8 mouse cellular contexts compared by ENCODE assay signal in the genomic region with DNA sequence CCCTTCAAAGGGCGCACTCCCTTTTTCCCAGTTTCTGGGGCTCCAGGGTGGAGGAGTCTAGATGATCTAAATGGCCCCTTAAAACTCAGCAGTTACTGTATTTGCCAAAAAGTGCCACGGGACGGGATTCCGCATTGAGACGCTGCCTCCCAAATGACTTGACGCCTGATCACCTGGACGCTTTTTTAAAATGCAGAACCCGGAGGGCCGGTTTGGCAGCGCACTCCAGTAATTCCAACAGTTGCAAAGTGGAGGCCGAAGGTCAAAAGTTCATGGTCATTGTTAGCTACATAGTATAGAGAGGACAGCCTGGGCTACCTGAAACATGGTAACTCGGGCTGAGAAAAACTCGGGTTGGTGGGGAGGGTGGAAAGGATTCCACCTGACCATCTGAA. TPM values are rescaled to one million over a fixed set of nuclear protein-coding genes. Genes with fewer than 3 reads are reported as not detected.
A peak's percentile ranks its signal among the peaks of the same experiment; 100 is the strongest.
DNase-seq lines count a peak whose midpoint lies in the region; ATAC-seq and TF ChIP-seq lines count a peak whose summit lies in the region.

No protein-coding gene starts in this region.

- peaks cover 33% of the 10 kb centered on the region for H3K36me3 ChIP-seq in lung, embryonic 14.5 days (ENCODE audit: insufficient read depth)
- H3K36me3 ChIP-seq in embryonic facial prominence, embryonic 13.5 days, result peaks cover 15% of the 10 kb centered on the region
- H3K36me3 ChIP-seq in limb, embryonic 10.5 days, result peaks cover 33% of the 10 kb centered on the region
- no peaks in the 10 kb centered on the region for H3K36me3 ChIP-seq in neural tube, embryonic 15.5 days

- 1% methylated on average over 13 of the region's 13 CpGs for WGBS in lung, embryonic 14.5 days
- 1% methylated on average over 13 of the region's 13 CpGs for WGBS in lung, adult 2 months
- WGBS in embryonic facial prominence, embryonic 13.5 days, result 2% methylated on average over 13 of the region's 13 CpGs
- 3% methylated on average over 13 of the region's 13 CpGs for WGBS in limb, embryonic 10.5 days
- 3% methylated on average over 13 of the region's 13 CpGs for WGBS in neural tube, embryonic 15.5 days

- TF ChIP-seq POLR2A in lung, adult 2 months (IDR thresholded peaks at IDR 0.05; ENCODE audit: borderline replicate concordance, extremely low read depth, low read depth, low read length), result no peak

- ATAC-seq in lung, embryonic 14.5 days (ENCODE audit: insufficient read depth), result peak; percentile 22; the same call in 1 of the 2 replicates
- ATAC-seq in embryonic facial prominence, embryonic 13.5 days (ENCODE audit: insufficient number of reproducible peaks, insufficient read depth, low FRiP score, low TSS enrichment, low read depth), result no peak
- no peak for ATAC-seq in neural tube, embryonic 15.5 days (ENCODE audit: low FRiP score)

- H3K27ac ChIP-seq in lung, embryonic 14.5 days (ENCODE audit: low read depth), result peak overlapping the region; percentile 73
- no peak overlapping the region for H3K27ac ChIP-seq in embryonic facial prominence, embryonic 13.5 days
- peak overlapping the region; percentile 84 for H3K27ac ChIP-seq in limb, embryonic 10.5 days
- no peak overlapping the region for H3K27ac ChIP-seq in neural tube, embryonic 15.5 days (replicated peaks)

- H3K4me1 ChIP-seq in lung, embryonic 14.5 days (ENCODE audit: insufficient read depth), result 0 out of 2 replicates have a peak, but pooled peaks cover 3% of the 10 kb centered on the region
- peaks cover 2% of the 10 kb centered on the region; the same call in 1 of the 2 replicates for H3K4me1 ChIP-seq in lung, adult 2 months (ENCODE audit: control insufficient read depth, insufficient read depth, low read length)
- peaks cover 16% of the 10 kb centered on the region for H3K4me1 ChIP-seq in embryonic facial prominence, embryonic 13.5 days
- peaks cover 19% of the 10 kb centered on the region for H3K4me1 ChIP-seq in limb, embryonic 10.5 days
- H3K4me1 ChIP-seq in neural tube, embryonic 15.5 days, result peaks cover 16% of the 10 kb centered on the region

- peak overlapping the region; percentile 70 for H3K9ac ChIP-seq in lung, embryonic 14.5 days
- peak overlapping the region; percentile 74 for H3K9ac ChIP-seq in embryonic facial prominence, embryonic 13.5 days
- H3K9ac ChIP-seq in neural tube, embryonic 15.5 days (replicated peaks), result no peak overlapping the region

- peak overlapping the region; percentile 75 for H3K4me3 ChIP-seq in lung, embryonic 14.5 days (ENCODE audit: low read depth, low read length)
- H3K4me3 ChIP-seq in lung, adult 2 months (replicated peaks; ENCODE audit: extremely low read depth, low read depth, low read length), result no peak overlapping the region
- H3K4me3 ChIP-seq in embryonic facial prominence, embryonic 13.5 days, result peak overlapping the region; percentile 68
- peak overlapping the region; percentile 77 for H3K4me3 ChIP-seq in limb, embryonic 10.5 days
- peak overlapping the region; percentile 43 for H3K4me3 ChIP-seq in neural tube, embryonic 15.5 days (replicated peaks)

- DNase-seq in lung, embryonic 14.5 days, result peak; percentile 66
- DNase-seq in lung, adult 2 months, result no peak
- no peak for DNase-seq in limb, embryonic 10.5 days (ENCODE audit: low spot score)
- no peak for DNase-seq in cerebellum, adult 11 months
- DNase-seq in layer of hippocampus, postnatal 14 days (ENCODE audit: low spot score in 2 of 2), result no peak
- DNase-seq in left cerebral cortex, adult 8-10 months (ENCODE audit: low spot score in 2 of 2), result no peak

- no peak for TF ChIP-seq CTCF in lung, embryonic 14.5 days (IDR thresholded peaks at IDR 0.05; ENCODE audit: low read depth)
- no peak for TF ChIP-seq CTCF in lung, adult 2 months (IDR thresholded peaks at IDR 0.05; ENCODE audit: insufficient read depth, low read length)

- no peaks in the 10 kb centered on the region for H3K27me3 ChIP-seq in lung, embryonic 14.5 days (ENCODE audit: insufficient read depth, low read length)
- no peaks in the 10 kb centered on the region for H3K27me3 ChIP-seq in embryonic facial prominence, embryonic 13.5 days
- H3K27me3 ChIP-seq in limb, embryonic 10.5 days (ENCODE audit: low read depth, poor library complexity, severe bottlenecking), result no peaks in the 10 kb centered on the region
- H3K27me3 ChIP-seq in neural tube, embryonic 15.5 days (replicated peaks), result no peaks in the 10 kb centered on the region

- no peaks in the 10 kb centered on the region for H3K9me3 ChIP-seq in lung, embryonic 14.5 days (ENCODE audit: low read depth, low read length)
- no peaks in the 10 kb centered on the region for H3K9me3 ChIP-seq in embryonic facial prominence, embryonic 13.5 days
- no peaks in the 10 kb centered on the region for H3K9me3 ChIP-seq in limb, embryonic 10.5 days (replicated peaks)
- no peaks in the 10 kb centered on the region for H3K9me3 ChIP-seq in neural tube, embryonic 15.5 days (replicated peaks)

- peak overlapping the region; percentile 81 for H3K4me2 ChIP-seq in lung, embryonic 14.5 days
- peak overlapping the region; percentile 76 for H3K4me2 ChIP-seq in embryonic facial prominence, embryonic 13.5 days
- peak overlapping the region; percentile 80 for H3K4me2 ChIP-seq in neural tube, embryonic 15.5 days

RNA-seq across cellular contexts. Expression of gene Iqgap3, which starts 0.5 kb away (rescaled TPM):
- polyA plus RNA-seq in lung, embryonic 14.5 days (2014; fragmentation: Nextera tagmentation; extraction: Ambion mirVana), result 31.2 and 32.5 TPM in 2 replicates
- 1.8 and 2.5 TPM in 2 replicates for polyA plus RNA-seq in lung, adult 2 months (2012; rRNA removed)
- polyA plus RNA-seq in embryonic facial prominence, embryonic 13.5 days (2015; fragmentation: Nextera tagmentation; extraction: Ambion mirVana), result 20.1 and 22.8 TPM in 2 replicates
- 23.1 and 26.7 TPM in 2 replicates for polyA plus RNA-seq in limb, embryonic 10.5 days (2016; fragmentation: Nextera tagmentation; extraction: Ambion mirVana)
- 2.8 and 4.9 TPM in 2 replicates for polyA plus RNA-seq in neural tube, embryonic 15.5 days (2015; fragmentation: Nextera tagmentation; extraction: Ambion mirVana)
- 1 to 10 TPM in 1 of 2 experiments, under 1 TPM in 1; 0.91 to 1.2 TPM for total RNA-seq in layer of hippocampus, postnatal 14 days (2021)
- 1 to 10 TPM in 1 of 4 experiments, under 1 TPM in 3; 0.28 to 1.2 (median 0.61) TPM for total RNA-seq in left cerebral cortex, adult 8-10 months (2022)

RNA-seq across cellular contexts. Expression of gene Ttc24, which starts 4.1 kb away (rescaled TPM):
- not detected in 2 replicates for polyA plus RNA-seq in lung, embryonic 14.5 days (2014; fragmentation: Nextera tagmentation; extraction: Ambion mirVana)
- not detected in 2 replicates for polyA plus RNA-seq in lung, adult 2 months (2012; rRNA removed)
- polyA plus RNA-seq in embryonic facial prominence, embryonic 13.5 days (2015; fragmentation: Nextera tagmentation; extraction: Ambion mirVana), result 0.11 and 0.19 TPM in 2 replicates
- polyA plus RNA-seq in limb, embryonic 10.5 days (2016; fragmentation: Nextera tagmentation; extraction: Ambion mirVana), result not detected in 2 replicates
- 0.38 TPM in 1 of 2 replicates, not detected in the other for polyA plus RNA-seq in neural tube, embryonic 15.5 days (2015; fragmentation: Nextera tagmentation; extraction: Ambion mirVana)
- total RNA-seq in layer of hippocampus, postnatal 14 days (2021), result not detected
- total RNA-seq in left cerebral cortex, adult 8-10 months (2022), result not detected

RNA-seq across cellular contexts. Expression of gene Naxe, which starts 23.9 kb away (rescaled TPM):
- 183 and 192 TPM in 2 replicates for polyA plus RNA-seq in lung, embryonic 14.5 days (2014; fragmentation: Nextera tagmentation; extraction: Ambion mirVana)
- 90.5 and 117 TPM in 2 replicates for polyA plus RNA-seq in lung, adult 2 months (2012; rRNA removed)
- polyA plus RNA-seq in embryonic facial prominence, embryonic 13.5 days (2015; fragmentation: Nextera tagmentation; extraction: Ambion mirVana), result 208 and 210 TPM in 2 replicates
- polyA plus RNA-seq in limb, embryonic 10.5 days (2016; fragmentation: Nextera tagmentation; extraction: Ambion mirVana), result 132 and 148 TPM in 2 replicates
- polyA plus RNA-seq in neural tube, embryonic 15.5 days (2015; fragmentation: Nextera tagmentation; extraction: Ambion mirVana), result 155 and 159 TPM in 2 replicates
- 10 to 100 TPM; 70.6 to 71.5 TPM for total RNA-seq in layer of hippocampus, postnatal 14 days (2021)
- total RNA-seq in left cerebral cortex, adult 8-10 months (2022), result 10 to 100 TPM; 75.8 to 85.5 (median 78.9) TPM

RNA-seq across cellular contexts. Expression of gene Gpatch4, which starts 39.3 kb away (rescaled TPM):
- polyA plus RNA-seq in lung, embryonic 14.5 days (2014; fragmentation: Nextera tagmentation; extraction: Ambion mirVana), result 35.8 and 40.6 TPM in 2 replicates
- 5.7 and 7.2 TPM in 2 replicates for polyA plus RNA-seq in lung, adult 2 months (2012; rRNA removed)
- 34.0 and 38.5 TPM in 2 replicates for polyA plus RNA-seq in embryonic facial prominence, embryonic 13.5 days (2015; fragmentation: Nextera tagmentation; extraction: Ambion mirVana)
- 42.4 and 53.4 TPM in 2 replicates for polyA plus RNA-seq in limb, embryonic 10.5 days (2016; fragmentation: Nextera tagmentation; extraction: Ambion mirVana)
- polyA plus RNA-seq in neural tube, embryonic 15.5 days (2015; fragmentation: Nextera tagmentation; extraction: Ambion mirVana), result 36.6 and 42.6 TPM in 2 replicates
- 10 to 100 TPM; 13.5 to 16.5 TPM for total RNA-seq in layer of hippocampus, postnatal 14 days (2021)
- total RNA-seq in left cerebral cortex, adult 8-10 months (2022), result 10 to 100 TPM; 16.7 to 19.5 (median 18.1) TPM

RNA-seq across cellular contexts. Expression of gene Hapln2, which starts 54.8 kb away (rescaled TPM):
- not detected in 2 replicates for polyA plus RNA-seq in lung, embryonic 14.5 days (2014; fragmentation: Nextera tagmentation; extraction: Ambion mirVana)
- polyA plus RNA-seq in lung, adult 2 months (2012; rRNA removed), result 0.06 and 0.37 TPM in 2 replicates
- 0.15 TPM in 1 of 2 replicates, not detected in the other for polyA plus RNA-seq in embryonic facial prominence, embryonic 13.5 days (2015; fragmentation: Nextera tagmentation; extraction: Ambion mirVana)
- polyA plus RNA-seq in limb, embryonic 10.5 days (2016; fragmentation: Nextera tagmentation; extraction: Ambion mirVana), result 0.06 TPM in 1 of 2 replicates, not detected in the other
- 0.34 and 0.90 TPM in 2 replicates for polyA plus RNA-seq in neural tube, embryonic 15.5 days (2015; fragmentation: Nextera tagmentation; extraction: Ambion mirVana)
- total RNA-seq in layer of hippocampus, postnatal 14 days (2021), result 1 to 10 TPM; 1.8 to 1.9 TPM
- total RNA-seq in left cerebral cortex, adult 8-10 months (2022), result 10 to 100 TPM; 23.0 to 35.7 (median 32.1) TPM

Comparison
In these comparisons a context has a peak if more than half of its experiments do, and no peak if none do; other contexts are left out.
1. H3K27ac ChIP-seq: peak in lung, embryonic 14.5 days (single experiment) and limb, embryonic 10.5 days (single experiment); none in embryonic facial prominence, embryonic 13.5 days (single experiment) and neural tube, embryonic 15.5 days (single experiment).
2. Peak in every context shown above with its lines, with median percentiles within 50 percentile points of each other: H3K4me2 ChIP-seq.